ENCODE assay signal across 8 mouse cellular contexts in genomic region chr6:49214086-49214927, GRCm38 (mm10). TPM values are rescaled to one million over a fixed set of nuclear protein-coding genes. Genes with fewer than 3 reads are reported as not detected.
DNase-seq lines count a peak whose midpoint lies in the region; ATAC-seq and TF ChIP-seq lines count a peak whose summit lies in the region.

No protein-coding gene starts in this region.

- H3K4me2 ChIP-seq in heart, embryonic 14.5 days (ENCODE audit: low read length) = peak overlapping the region; percentile 95
- H3K4me2 ChIP-seq in limb, embryonic 12.5 days = peak overlapping the region; percentile 91
- H3K4me2 ChIP-seq in myocyte (ENCODE audit: low read depth) = peak overlapping the region; percentile 2

- no peaks in the 10 kb centered on the region for H3K9me3 ChIP-seq in heart, embryonic 14.5 days (ENCODE audit: control insufficient read depth, low read length)
- no peaks in the 10 kb centered on the region for H3K9me3 ChIP-seq in limb, embryonic 12.5 days

- DNase-seq in right cerebral cortex, postnatal 25 days = peak; percentile 16
- DNase-seq in right cerebral cortex, postnatal 36 days (ENCODE audit: low spot score in 2 of 2) = no peak
- peak; percentile 54 for DNase-seq in c-Kit-positive CD71-positive TER-119-negative erythroid progenitor cells, embryonic 14.5 days (ENCODE audit: low read depth)
- DNase-seq in thymus, postnatal 14 days = peak; percentile 84
- no peak for DNase-seq in layer of hippocampus, adult 9-10 months (ENCODE audit: low spot score)

- no peak overlapping the region for H3ac ChIP-seq in myocyte (ENCODE audit: control insufficient read depth, insufficient read length)

- peak; percentile 14; the same call in 1 of the 2 replicates for ATAC-seq in heart, embryonic 14.5 days (ENCODE audit: insufficient number of reproducible peaks, insufficient read depth, low FRiP score, low read depth)
- no peak for ATAC-seq in limb, embryonic 12.5 days (ENCODE audit: insufficient number of reproducible peaks, insufficient read depth, low FRiP score, low TSS enrichment, low read depth)

- TF ChIP-seq POLR2A in myocyte (IDR thresholded peaks at IDR 0.05; ENCODE audit: insufficient read length, low read depth) = no peak

- H3K36me3 ChIP-seq in heart, embryonic 14.5 days (ENCODE audit: control insufficient read depth, insufficient read depth, low read length) = no peaks in the 10 kb centered on the region
- H3K36me3 ChIP-seq in limb, embryonic 12.5 days = no peaks in the 10 kb centered on the region
- no peaks in the 10 kb centered on the region for H3K36me3 ChIP-seq in myocyte (ENCODE audit: control insufficient read depth, insufficient read depth)

- H3K79me2 ChIP-seq in myocyte (ENCODE audit: control insufficient read depth, insufficient read depth) = no peaks in the 10 kb centered on the region

- H3K4me1 ChIP-seq in heart, embryonic 14.5 days (ENCODE audit: control insufficient read depth in 2 of 2, insufficient read depth in 2 of 2, low read length in 2 of 2) = peaks cover 15 to 35% of the 10 kb centered on the region in 2 experiments
- H3K4me1 ChIP-seq in limb, embryonic 12.5 days (replicated peaks) = peaks cover 34% of the 10 kb centered on the region

- H3K4me3 ChIP-seq in heart, embryonic 14.5 days (ENCODE audit: control insufficient read depth in 1 of 2, insufficient read depth in 1 of 2, low read depth in 1 of 2, low read length in 2 of 2) = peak overlapping the region; percentile 94 to 97
- peak overlapping the region; percentile 98 for H3K4me3 ChIP-seq in limb, embryonic 12.5 days (replicated peaks)
- H3K4me3 ChIP-seq in myocyte = no peak overlapping the region

- WGBS in heart, embryonic 14.5 days = under 1% methylated on average over 74 of the region's 76 CpGs
- under 1% methylated on average over 76 of the region's 76 CpGs for WGBS in limb, embryonic 12.5 days

- H3K9ac ChIP-seq in heart, embryonic 14.5 days (ENCODE audit: low read length) = peak overlapping the region; percentile 98
- H3K9ac ChIP-seq in limb, embryonic 12.5 days (replicated peaks) = peak overlapping the region; percentile 98

- peak overlapping the region; percentile 98 to 99 for H3K27ac ChIP-seq in heart, embryonic 14.5 days (replicated peaks in 1 of 2; ENCODE audit: control insufficient read depth in 1 of 2, insufficient read depth in 1 of 2, low read depth in 2 of 2, low read length in 2 of 2)
- H3K27ac ChIP-seq in limb, embryonic 12.5 days = peak overlapping the region; percentile 99

- H3K27me3 ChIP-seq in heart, embryonic 14.5 days (ENCODE audit: control insufficient read depth, insufficient read depth, low read length) = no peaks in the 10 kb centered on the region
- no peaks in the 10 kb centered on the region for H3K27me3 ChIP-seq in limb, embryonic 12.5 days
- H3K27me3 ChIP-seq in myocyte (ENCODE audit: control insufficient read depth, insufficient read depth, insufficient read length) = peaks cover 50% of the 10 kb centered on the region

TF ChIP-seq in myocyte, 11 proteins besides CTCF, POLR2A, EP300 and RAD21:
- TF ChIP-seq SRF (IDR thresholded peaks at IDR 0.05; ENCODE audit: control insufficient read depth, insufficient read length, low read depth) (no peak), E2F4 (IDR thresholded peaks at IDR 0.05; ENCODE audit: insufficient read depth) (no peak), USF1 (IDR thresholded peaks at IDR 0.05; ENCODE audit: low read depth) (no peak), REST (IDR thresholded peaks at IDR 0.05; ENCODE audit: insufficient read depth, insufficient read length) (no peak)

RNA-seq across cellular contexts. Expression of gene Igf2bp3, which starts 0.5 kb away (rescaled TPM):
- 44.2 and 44.7 TPM in 2 replicates for polyA plus RNA-seq in heart, embryonic 14.5 days (2014; fragmentation: Nextera tagmentation; extraction: Ambion mirVana)
- 114 and 122 TPM in 2 replicates for polyA plus RNA-seq in limb, embryonic 12.5 days (2016; fragmentation: Nextera tagmentation; extraction: Ambion mirVana)
- 0.26 TPM for polyA plus RNA-seq in myocyte (2012; fragmentation: generic; extraction: Trizol)

RNA-seq across cellular contexts. Expression of gene Tra2a, which starts 49.5 kb away (rescaled TPM):
- 30.6 and 36.1 TPM in 2 replicates for polyA plus RNA-seq in heart, embryonic 14.5 days (2014; fragmentation: Nextera tagmentation; extraction: Ambion mirVana)
- 151 and 169 TPM in 2 replicates for polyA plus RNA-seq in limb, embryonic 12.5 days (2016; fragmentation: Nextera tagmentation; extraction: Ambion mirVana)
- 26.5 TPM for polyA plus RNA-seq in myocyte (2012; fragmentation: generic; extraction: Trizol)

Comparison
In these comparisons a context has a peak if more than half of its experiments do, and no peak if none do; other contexts are left out.
1. DNase-seq: peak in right cerebral cortex, postnatal 25 days (single experiment), c-Kit-positive CD71-positive TER-119-negative erythroid progenitor cells, embryonic 14.5 days (single experiment) and thymus, postnatal 14 days (single experiment); none in right cerebral cortex, postnatal 36 days (0 of 2) and layer of hippocampus, adult 9-10 months (single experiment).
2. H3K4me2 ChIP-seq: peak in every context shown above with its lines; median percentile 95 in heart, embryonic 14.5 days; 91 in limb, embryonic 12.5 days; 2 in myocyte.
3. RNA of gene Igf2bp3, which starts 0.5 kb away (polyA plus RNA-seq): 114 to 122 TPM in limb, embryonic 12.5 days and 44.2 to 44.7 TPM in heart, embryonic 14.5 days; 0.26 TPM in myocyte (single experiment); every median in the first group is over 10 times any median in the second.